Mouse (Mus musculus) limb, embryonic 14.5 days (tissue): ENCODE results near the gene Castor1. TPM values are rescaled to one million over a fixed set of nuclear protein-coding genes. Genes with fewer than 3 reads are reported as not detected.
A peak's percentile ranks its signal among the peaks of the same experiment; 100 is the strongest.

Experiments used
- ATAC-seq: fragments of 200-750 bp; cut with Nextera tagmentation; 2 replicates; pipeline ENCODE4 v1.8.0; 2017; ENCODE audit warnings: low read depth, moderate number of reproducible peaks, moderate TSS enrichment; ENCODE audit not compliant: low FRiP score
- DNase-seq: peaks from one replicate; pipeline ENCODE4 v3.0.0-alpha.2; 2015; ENCODE audit warnings: low spot score
- H3K27ac ChIP-seq: fragments of 300-500 bp; sonication (generic); replicated peaks from 2 replicates; pipeline ENCODE4 v1.5.1; 2014; ENCODE audit warnings: low read depth, mild to moderate bottlenecking, low read length, moderate library complexity, mixed read lengths
- H3K27me3 ChIP-seq: fragments of 300-500 bp; sonication (generic); 2 replicates; pipeline ENCODE4 v1.6.1; 2014; ENCODE audit warnings: low read length, mixed read lengths; ENCODE audit not compliant: control insufficient read depth, insufficient read depth
- H3K36me3 ChIP-seq: fragments of 300-500 bp; sonication (generic); 2 replicates; pipeline ENCODE4 v1.6.1; 2014; ENCODE audit warnings: mild to moderate bottlenecking, low read length, moderate library complexity, mixed read lengths; ENCODE audit not compliant: control insufficient read depth, insufficient read depth
- H3K4me1 ChIP-seq: fragments of 300-500 bp; sonication (generic); 2 replicates; pipeline ENCODE4 v1.6.1; 2014; ENCODE audit warnings: antibody characterized with exemption, low read length, mixed read lengths; ENCODE audit not compliant: control insufficient read depth, insufficient read depth
- H3K4me2 ChIP-seq: fragments of 300-500 bp; sonication (generic); replicated peaks from 2 replicates; pipeline ENCODE4 v1.6.1; 2014; ENCODE audit warnings: low read depth, mild to moderate bottlenecking, low read length, moderate library complexity; ENCODE audit not compliant: severe bottlenecking
- H3K4me3 ChIP-seq: fragments of 300-500 bp; sonication (generic); replicated peaks from 2 replicates; pipeline ENCODE4 v1.5.1; 2014; ENCODE audit warnings: low read length
- H3K9ac ChIP-seq: fragments of 300-500 bp; sonication (generic); 2 replicates; pipeline ENCODE4 v1.6.1; 2014; ENCODE audit warnings: mild to moderate bottlenecking, low read depth, low read length, moderate library complexity; ENCODE audit not compliant: severe bottlenecking
- H3K9me3 ChIP-seq: fragments of 300-500 bp; sonication (generic); 2 replicates; pipeline ENCODE4 v1.6.1; 2016; ENCODE audit warnings: low read length; ENCODE audit not compliant: control insufficient read depth
- POLR2A ChIP-seq: fragments of 200-500 bp; IDR thresholded peaks from 2 replicates; pipeline ENCODE4 v1.8.0; 2012; ENCODE audit warnings: inconsistent platforms, mild to moderate bottlenecking, moderate library complexity, borderline replicate concordance; ENCODE audit not compliant: insufficient read depth, insufficient read length; ENCODE audit errors: extremely low read depth
- WGBS: fragments of 180-500 bp; shearing (Covaris S2); extraction: QIAGEN DNeasy Blood & Tissue Kit; methylation state at CpG from one replicate; pipeline ENCODE4 v1.1.7; 2014; 5-methylcytosine and 5-hydroxymethylcytosine counted together
- polyA plus RNA-seq, 2 experiments: library from polyadenylated mRNA; depleted of rRNA in 1 of 2; stranded (reverse) in 1 of 2; unstranded in 1 of 2; fragments of >200 nt; fragmentation: Nextera tagmentation in 1 of 2; extraction: Ambion mirVana in 1 of 2; gene quantifications; 2 replicates each; pipeline versions ENCODE4 v1.2.1 to v1.2.3; 2012 to 2014

Castor1 gene
- polyA plus RNA-seq, 2 experiments = 10.6 to 13.9 TPM

DNA sequence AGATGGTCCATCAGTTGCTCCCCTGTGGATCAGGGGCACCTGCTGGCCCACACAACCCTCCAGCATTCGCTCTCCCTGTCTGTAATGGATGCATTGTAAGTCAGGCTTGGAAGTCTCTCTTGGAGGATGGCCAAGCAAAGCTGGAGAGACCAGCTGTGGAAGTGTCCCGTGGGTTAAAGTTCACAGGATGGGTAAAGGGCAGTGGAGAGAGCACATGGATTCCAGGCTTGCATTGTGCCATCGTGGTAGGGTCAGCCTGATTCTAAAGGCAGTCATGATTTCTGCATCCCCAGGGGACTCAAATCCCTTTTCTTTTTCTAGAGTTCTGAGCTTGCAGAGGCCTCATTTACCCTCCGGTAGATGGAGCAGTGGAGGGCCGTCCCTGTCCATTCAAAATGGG is 39.7 kb downstream of the Castor1 start:
- Histone ChIP-seq H3K4me3 (no peak overlapping the region), H3K9me3 (no peaks in the 10 kb centered on the region), H3K27me3 (no peaks in the 10 kb centered on the region), H3K4me1 (peaks cover 31% of the 10 kb centered on the region), H3K9ac (no peak overlapping the region), H3K27ac (no peak overlapping the region), H3K36me3 (no peaks in the 10 kb centered on the region), H3K4me2 (no peak overlapping the region)
- 67% methylated on average over 5 of the region's 5 CpGs for WGBS
- TF ChIP-seq POLR2A = no peak
- ATAC-seq = no peak
- DNase-seq = no peak

- peak; percentile 45; the same call in 1 of the 2 replicates for ATAC-seq
- no peak overlapping the region for H3K4me3 ChIP-seq
- WGBS = under 1% methylated on average over 7 of the region's 7 CpGs
- no peak overlapping the region for H3K9ac ChIP-seq
- TF ChIP-seq POLR2A = no peak
- peak; percentile 73 for DNase-seq
- H3K4me2 ChIP-seq = peak overlapping the region; percentile 42; the same call in 1 of the 2 replicates
- H3K36me3 ChIP-seq = no peaks in the 10 kb centered on the region
- H3K27me3 ChIP-seq = no peaks in the 10 kb centered on the region
- H3K27ac ChIP-seq = no peak overlapping the region
- H3K4me1 ChIP-seq = peaks cover 40% of the 10 kb centered on the region
- H3K9me3 ChIP-seq = no peaks in the 10 kb centered on the region
These were observed 40.6 kb downstream of the Castor1 start for GRCm38 (mm10) chr11:4258657-4259082.

DNA sequence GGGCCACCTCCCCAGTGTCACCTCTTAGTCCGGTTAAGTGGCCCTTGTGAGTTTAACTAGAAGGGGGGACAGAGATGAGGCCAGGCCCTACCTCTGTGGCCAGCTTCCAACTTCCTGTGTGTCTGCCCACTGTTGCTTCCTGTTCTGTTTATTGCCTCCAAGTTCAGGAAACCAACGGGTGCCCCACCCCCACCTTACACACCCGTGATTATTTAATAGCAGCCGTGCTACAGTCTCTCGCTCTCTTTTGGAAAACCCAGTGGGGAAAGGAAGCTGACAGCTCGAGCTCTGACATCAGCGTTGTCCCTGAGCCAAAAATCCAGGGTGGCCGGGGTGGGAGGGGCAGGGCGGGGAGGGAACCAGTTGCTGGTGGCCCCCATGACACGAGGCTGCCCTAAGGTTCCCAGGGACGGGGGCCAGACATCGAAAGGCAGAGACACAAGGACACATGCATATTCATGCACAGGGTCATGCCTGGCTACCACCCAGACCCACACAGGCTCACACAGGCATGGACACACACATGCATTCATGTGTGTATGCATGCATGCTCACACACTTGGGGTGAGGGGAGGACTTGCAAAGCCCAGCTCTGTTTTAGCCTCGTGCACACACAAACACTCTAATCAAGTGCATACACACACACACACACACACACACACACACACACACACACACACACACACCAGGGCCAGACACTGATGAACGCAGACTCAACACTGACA is 42.6 kb downstream of the Castor1 start:
- ATAC-seq (no peak; the same call in 1 of the 2 replicates), DNase-seq (peak; percentile 52)
- no peak for TF ChIP-seq POLR2A
- H3K27me3 ChIP-seq = peaks cover 8% of the 10 kb centered on the region; the same call in 1 of the 2 replicates
- 27% methylated on average over 14 of the region's 14 CpGs for WGBS
- no peaks in the 10 kb centered on the region for H3K36me3 ChIP-seq
- no peaks in the 10 kb centered on the region for H3K9me3 ChIP-seq
- H3K4me1 ChIP-seq = peaks cover 40% of the 10 kb centered on the region
- peak overlapping the region; percentile 15; the same call in 1 of the 2 replicates for H3K4me2 ChIP-seq
- no peak overlapping the region for H3K4me3 ChIP-seq
- H3K9ac ChIP-seq = 0 out of 2 replicates have a peak overlapping the region, but pooled peaks have one; percentile 7
- no peak overlapping the region for H3K27ac ChIP-seq

DNA sequence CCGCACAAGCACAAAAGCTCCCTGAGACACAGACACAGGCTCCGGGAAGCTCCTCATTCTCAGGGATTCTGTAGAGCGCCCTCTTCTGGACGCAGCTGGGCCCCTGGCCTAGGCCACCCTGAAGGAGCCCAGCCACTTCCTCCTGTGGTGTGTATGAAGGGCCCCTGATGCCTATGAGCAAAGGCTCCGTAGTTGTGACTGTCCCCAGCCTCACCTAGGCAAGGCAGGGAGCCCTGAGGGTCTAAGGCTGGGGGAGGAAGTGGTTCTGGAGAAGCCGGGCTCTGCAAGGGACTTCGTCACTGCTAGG is 43.1 kb downstream of the Castor1 start:
- no peaks in the 10 kb centered on the region for H3K36me3 ChIP-seq
- H3K27ac ChIP-seq = no peak overlapping the region
- no peak overlapping the region for H3K4me3 ChIP-seq
- peaks cover 40% of the 10 kb centered on the region for H3K4me1 ChIP-seq
- TF ChIP-seq POLR2A = no peak
- H3K9me3 ChIP-seq = no peaks in the 10 kb centered on the region
- H3K9ac ChIP-seq = 0 out of 2 replicates have a peak overlapping the region, but pooled peaks have one; percentile 7
- WGBS = 57% methylated on average over 7 of the region's 7 CpGs
- ATAC-seq (no peak), DNase-seq (no peak)
- no peak overlapping the region for H3K4me2 ChIP-seq
- peaks cover 13% of the 10 kb centered on the region; the same call in 1 of the 2 replicates for H3K27me3 ChIP-seq

DNA sequence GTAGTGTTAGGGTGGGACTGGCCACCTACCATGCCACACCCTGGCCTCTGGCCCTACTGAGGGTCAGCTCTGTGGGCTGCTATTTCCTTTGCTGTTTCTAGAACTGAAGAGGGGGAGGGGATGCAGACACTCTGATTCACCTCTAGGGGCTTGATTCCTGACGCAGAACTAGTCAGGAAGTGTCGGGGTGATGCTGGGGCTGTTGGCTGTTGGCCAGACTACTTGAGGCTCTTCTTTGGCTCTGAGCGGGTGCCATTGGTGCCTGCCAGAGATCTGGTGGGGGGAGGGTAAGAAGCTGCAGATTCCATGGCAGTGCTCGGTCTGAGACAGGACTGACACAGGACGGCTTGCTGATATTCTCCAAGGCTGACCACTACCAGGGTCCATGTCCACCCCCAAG is 43.9 kb downstream of the Castor1 start:
- Histone ChIP-seq H3K9ac (no peak overlapping the region), H3K4me1 (peaks cover 40% of the 10 kb centered on the region), H3K27ac (no peak overlapping the region), H3K27me3 (peaks cover 19% of the 10 kb centered on the region), H3K9me3 (no peaks in the 10 kb centered on the region), H3K4me3 (no peak overlapping the region), H3K36me3 (no peaks in the 10 kb centered on the region), H3K4me2 (no peak overlapping the region)
- TF ChIP-seq POLR2A = no peak
- ATAC-seq (no peak), DNase-seq (peak; percentile 57)
- 19% methylated on average over 5 of the region's 5 CpGs for WGBS
